In the genomic region with DNA sequence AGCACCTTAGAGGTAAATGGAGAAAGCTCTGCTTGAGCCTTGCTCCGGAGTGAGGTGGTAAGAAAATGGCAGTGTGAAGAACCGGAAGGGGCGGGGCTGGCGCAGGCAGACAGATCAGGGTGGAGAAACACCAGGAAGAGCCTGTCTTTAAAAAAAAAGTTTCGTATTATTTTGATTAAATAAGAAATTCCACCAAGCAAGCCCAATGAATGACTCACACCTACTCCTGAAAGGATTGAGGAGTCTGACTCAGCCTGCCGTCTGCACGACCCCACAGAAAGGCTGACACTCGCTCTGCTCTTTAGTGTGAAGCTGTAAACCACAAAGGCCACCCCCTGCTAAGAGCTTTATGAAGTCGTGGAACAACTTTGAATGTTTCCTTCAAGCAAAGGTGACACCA, we compare ENCODE assay signal across 13 mouse cellular contexts. TPM values are rescaled to one million over a fixed set of nuclear protein-coding genes. Genes with fewer than 3 reads are reported as not detected.
DNase-seq lines count a peak whose midpoint lies in the region; ATAC-seq and TF ChIP-seq lines count a peak whose summit lies in the region.
"Had no signal": no experiment of that assay in that cellular context is flagged by ENCODE, and none has a peak within 500 bp of the region (broad histone marks: within the 10 kb centered on the region; RNA-seq: fewer than 3 reads in every experiment).

No protein-coding gene starts in this region.

- in situ Hi-C loops in ES-E14 (cut with MboI; ENCODE audit: low sequenced_read_pairs in 2 of 2, unreplicated experiment in 2 of 2): no loop called here

- TF ChIP-seq CTCF in intestine, postnatal 0 days (IDR thresholded peaks at IDR 0.05; ENCODE audit: low read depth): no peak

- ATAC-seq in intestine, embryonic 14.5 days (replicated peaks; ENCODE audit: low FRiP score, low TSS enrichment, low read depth): no peak
- no peak for ATAC-seq in intestine, postnatal 0 days
- ATAC-seq in midbrain, embryonic 11.5 days (ENCODE audit: low FRiP score): no peak

- no peak overlapping the region for H3K9ac ChIP-seq in intestine, embryonic 14.5 days (ENCODE audit: low read length)
- no peak overlapping the region for H3K9ac ChIP-seq in intestine, postnatal 0 days (ENCODE audit: low read depth, low read length)
- H3K9ac ChIP-seq in ES-E14 (ENCODE audit: insufficient read depth, low read depth, low read length, poor library complexity, severe bottlenecking): no peak overlapping the region
- H3K9ac ChIP-seq in midbrain, embryonic 11.5 days (ENCODE audit: low read length): no peak overlapping the region
- H3K9ac ChIP-seq: heart, embryonic 15.5 days; liver, embryonic 15.5 days; neural tube, embryonic 15.5 days had no signal

- H3K27me3 ChIP-seq in intestine, embryonic 14.5 days (replicated peaks; ENCODE audit: control insufficient read depth, insufficient read depth, low read length): no peaks in the 10 kb centered on the region
- no peaks in the 10 kb centered on the region for H3K27me3 ChIP-seq in intestine, postnatal 0 days (replicated peaks; ENCODE audit: control insufficient read depth, insufficient read depth, low read length)
- H3K27me3 ChIP-seq in midbrain, embryonic 11.5 days (ENCODE audit: control insufficient read depth, insufficient read depth, low read length): no peaks in the 10 kb centered on the region
- H3K27me3 ChIP-seq: heart, embryonic 15.5 days; liver, embryonic 15.5 days; neural tube, embryonic 15.5 days had no signal

- H3K4me2 ChIP-seq in intestine, embryonic 14.5 days (ENCODE audit: low read length): no peak overlapping the region
- no peak overlapping the region for H3K4me2 ChIP-seq in intestine, postnatal 0 days (replicated peaks; ENCODE audit: low read depth)
- no peak overlapping the region for H3K4me2 ChIP-seq in midbrain, embryonic 11.5 days
- H3K4me2 ChIP-seq: heart, embryonic 15.5 days; liver, embryonic 15.5 days; neural tube, embryonic 15.5 days had no signal

- DNase-seq in intestine, embryonic 14.5 days (ENCODE audit: low spot score): peak; percentile 39
- DNase-seq in 416B (ENCODE audit: low read depth) (peak; percentile 88), ES-E14 (ENCODE audit: low read depth, low spot score) (peak; percentile 22)
- DNase-seq in heart, postnatal 4 days: peak; percentile 18
- no peak for DNase-seq in cerebellum, postnatal 36 days
- no peak for DNase-seq in midbrain, embryonic 11.5 days (ENCODE audit: low spot score, missing footprints)
- DNase-seq in layer of hippocampus, adult 9-11 months: no peak
- DNase-seq: spleen, adult 18-20 months had no signal

- 57% methylated on average over 9 of the region's 9 CpGs for WGBS in intestine, embryonic 14.5 days
- WGBS in intestine, postnatal 0 days: 57% methylated on average over 9 of the region's 9 CpGs
- WGBS in midbrain, embryonic 11.5 days: 56% methylated on average over 9 of the region's 9 CpGs

- H3K4me3 ChIP-seq in intestine, embryonic 14.5 days (ENCODE audit: low read depth, low read length): no peak overlapping the region
- H3K4me3 ChIP-seq in intestine, postnatal 0 days (ENCODE audit: low read depth, low read length): no peak overlapping the region
- peak overlapping the region in 1 of 2 experiments; percentile 12; a peak in 1 of 4 replicates for H3K4me3 ChIP-seq in ES-E14 (ENCODE audit: insufficient read depth in 1 of 2, low read depth in 1 of 2, low read length in 2 of 2, poor library complexity in 1 of 2, severe bottlenecking in 1 of 2)
- H3K4me3 ChIP-seq in midbrain, embryonic 11.5 days (ENCODE audit: low read depth, low read length): no peak overlapping the region
- H3K4me3 ChIP-seq: heart, embryonic 15.5 days; liver, embryonic 15.5 days; neural tube, embryonic 15.5 days had no signal

- no peak overlapping the region for H3K27ac ChIP-seq in intestine, embryonic 14.5 days (ENCODE audit: low read depth)
- H3K27ac ChIP-seq in intestine, postnatal 0 days (ENCODE audit: low read depth, low read length): no peak overlapping the region
- no peak overlapping the region for H3K27ac ChIP-seq in ES-E14 (ENCODE audit: insufficient read depth, low read depth, low read length, poor library complexity, severe bottlenecking)
- no peak overlapping the region for H3K27ac ChIP-seq in midbrain, embryonic 11.5 days (ENCODE audit: low read depth, low read length)
- H3K27ac ChIP-seq: heart, embryonic 15.5 days; kidney, postnatal 0 days; liver, embryonic 15.5 days; neural tube, embryonic 15.5 days had no signal

- no peaks in the 10 kb centered on the region for H3K9me3 ChIP-seq in intestine, embryonic 14.5 days (ENCODE audit: control insufficient read depth, low read length)
- H3K9me3 ChIP-seq in intestine, postnatal 0 days (ENCODE audit: control insufficient read depth): no peaks in the 10 kb centered on the region
- H3K9me3 ChIP-seq in ES-E14 (ENCODE audit: control insufficient read depth, insufficient read depth, low read depth, low read length): no peaks in the 10 kb centered on the region
- H3K9me3 ChIP-seq in midbrain, embryonic 11.5 days (ENCODE audit: control insufficient read depth, low read length): no peaks in the 10 kb centered on the region
- H3K9me3 ChIP-seq: heart, embryonic 15.5 days; liver, embryonic 15.5 days; neural tube, embryonic 15.5 days had no signal

- H3K36me3 ChIP-seq in intestine, embryonic 14.5 days (ENCODE audit: control insufficient read depth, insufficient read depth, low read length): no peaks in the 10 kb centered on the region
- no peaks in the 10 kb centered on the region for H3K36me3 ChIP-seq in intestine, postnatal 0 days (ENCODE audit: control insufficient read depth, insufficient read depth)
- H3K36me3 ChIP-seq in ES-E14 (ENCODE audit: control insufficient read depth, insufficient read depth, low read length, poor library complexity, severe bottlenecking): no peaks in the 10 kb centered on the region
- H3K36me3 ChIP-seq in midbrain, embryonic 11.5 days (ENCODE audit: control insufficient read depth, insufficient read depth, low read length): no peaks in the 10 kb centered on the region
- H3K36me3 ChIP-seq: heart, embryonic 15.5 days; liver, embryonic 15.5 days; neural tube, embryonic 15.5 days had no signal

- H3K4me1 ChIP-seq in intestine, embryonic 14.5 days (replicated peaks; ENCODE audit: control insufficient read depth, insufficient read depth, low read length): no peaks in the 10 kb centered on the region
- no peaks in the 10 kb centered on the region for H3K4me1 ChIP-seq in intestine, postnatal 0 days (replicated peaks; ENCODE audit: control insufficient read depth, insufficient read depth, low read length)
- peaks cover 0 to 5% of the 10 kb centered on the region in 2 experiments; a peak in 2 of 4 replicates for H3K4me1 ChIP-seq in ES-E14 (ENCODE audit: control insufficient read depth in 2 of 2, insufficient read depth in 2 of 2, low read length in 2 of 2, poor library complexity in 1 of 2)
- no peaks in the 10 kb centered on the region; the same call in 1 of the 2 replicates for H3K4me1 ChIP-seq in midbrain, embryonic 11.5 days (ENCODE audit: control insufficient read depth, insufficient read depth, low read length)
- H3K4me1 ChIP-seq: neural tube, embryonic 15.5 days had no signal

TF ChIP-seq in ES-E14, 5 proteins besides CTCF, POLR2A, EP300 and RAD21:
- peak; percentile 23; the same call in 1 of the 2 replicates for TF ChIP-seq ZNF384 (IDR thresholded peaks at IDR 0.05; ENCODE audit: low read depth, low read length)
- no peak for TF ChIP-seq CHD2 (IDR thresholded peaks at IDR 0.05; ENCODE audit: low read depth, low read length)

RNA-seq across cellular contexts. Expression of a gene that starts 43.5 kb away (rescaled TPM):
- polyA plus RNA-seq in intestine, embryonic 14.5 days (2014; fragmentation: Nextera tagmentation; extraction: Ambion mirVana): 8.8 and 10.0 TPM in 2 replicates
- 6.5 and 6.6 TPM in 2 replicates for polyA plus RNA-seq in intestine, postnatal 0 days (2015; fragmentation: Nextera tagmentation; extraction: Ambion mirVana)
- total RNA-seq in ES-E14 (2012; rRNA removed): 3.5 TPM in 2 replicates
- total RNA-seq in heart, postnatal 4 days (2021): 1 to 10 TPM; 5.3 to 5.8 TPM
- 15.5 and 18.2 TPM in 2 replicates for polyA plus RNA-seq in midbrain, embryonic 11.5 days (2014; fragmentation: Nextera tagmentation; extraction: Ambion mirVana)

Comparison
In these comparisons a context has a peak if more than half of its experiments do, and no peak if none do; other contexts are left out.
1. DNase-seq: peak in intestine, embryonic 14.5 days (single experiment), 416B (single experiment), ES-E14 (single experiment) and heart, postnatal 4 days (single experiment); none in cerebellum, postnatal 36 days (0 of 2), midbrain, embryonic 11.5 days (single experiment) and layer of hippocampus, adult 9-11 months (single experiment).